Mouse (Mus musculus) induced T-regulatory cell, adult 2 months (primary cell): ENCODE measurements around the gene Tk1.
"Not testable (repeated sequence)": the region's sequence is repeated elsewhere in the genome, so short reads cannot be mapped to it uniquely, and the experiment has no call there.

Experiments used
- DNase-seq: peaks from one replicate; pipeline ENCODE4 v3.0.0-alpha.2; 2012; ENCODE audit warnings: low read depth

Gene Tk1

DNA sequence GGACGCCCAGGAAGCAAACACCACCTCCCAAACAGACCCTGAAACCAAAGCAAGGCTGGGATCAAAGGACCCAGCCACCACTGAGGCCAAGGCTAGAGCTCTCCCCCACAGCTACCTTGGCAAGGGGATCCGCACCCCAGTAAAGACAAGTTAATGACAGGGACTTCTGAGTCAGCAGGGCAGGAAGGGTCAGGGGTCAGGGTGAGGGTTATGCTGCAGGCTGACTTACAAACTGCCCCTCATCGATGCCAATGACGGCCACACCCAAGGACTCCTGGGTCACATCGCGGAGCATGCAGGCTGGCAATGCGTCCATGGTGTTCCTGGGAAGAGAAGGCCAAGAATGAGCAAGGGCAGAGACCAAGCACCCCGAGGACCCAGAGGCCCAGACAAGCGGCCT is 4.0 kb downstream of the Tk1 start:
- DNase-seq, result no peak

DNA sequence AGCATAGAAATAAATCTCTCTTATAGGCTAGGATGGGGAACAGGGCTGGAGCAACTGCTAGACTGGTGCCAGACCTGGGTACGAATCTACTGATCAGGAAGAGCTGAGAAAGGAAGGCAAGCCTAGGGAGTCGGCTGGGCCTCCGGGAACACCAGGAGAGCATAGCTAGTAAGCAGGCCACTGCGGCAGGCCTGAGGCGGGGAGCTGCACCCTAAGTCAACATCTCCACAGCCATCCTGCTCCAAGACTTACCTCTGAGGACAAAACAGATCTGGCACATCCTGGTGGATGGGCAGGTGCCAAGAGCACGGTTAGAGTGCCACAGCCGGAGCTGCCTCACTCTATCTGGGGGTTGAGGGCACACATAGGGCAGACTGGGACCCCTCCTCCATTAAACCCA is 5.7 kb downstream of the Tk1 start:
- DNase-seq, result no peak

- no peak for DNase-seq
Observed at GRCm38 (mm10) chr11:117819095-117819494, 6.8 kb downstream of the Tk1 start.

DNA sequence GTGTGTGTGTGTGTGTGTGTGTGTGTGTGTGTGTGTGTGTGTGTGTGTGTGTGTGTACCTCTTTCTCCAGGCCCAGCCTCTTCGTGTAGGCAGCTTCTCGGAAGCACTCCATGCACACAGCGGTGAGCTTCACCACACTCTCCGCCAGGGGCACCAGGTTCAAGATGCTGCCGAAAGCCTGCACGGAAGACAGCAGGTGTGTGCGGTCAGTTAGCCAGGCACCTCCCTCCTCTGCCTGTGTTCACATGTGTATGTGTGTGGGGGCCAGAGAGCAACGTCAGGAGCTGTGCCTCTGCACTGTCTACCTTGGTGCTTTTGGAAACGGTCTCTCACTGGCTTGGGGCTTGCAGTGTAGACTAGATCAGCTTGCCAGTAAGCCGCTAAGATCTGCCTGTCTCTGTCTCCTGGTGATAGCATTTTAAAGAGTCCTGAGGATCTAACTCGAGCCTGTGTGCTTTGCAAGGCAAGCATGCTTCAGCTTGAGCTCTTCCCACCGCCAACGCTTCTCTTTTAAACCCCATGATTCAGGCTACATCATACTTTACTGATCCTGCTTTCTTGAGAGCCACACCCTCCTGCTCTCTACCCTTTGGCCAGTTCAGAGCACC is 9.4 kb downstream of the Tk1 start:
- DNase-seq, result no peak

DNA sequence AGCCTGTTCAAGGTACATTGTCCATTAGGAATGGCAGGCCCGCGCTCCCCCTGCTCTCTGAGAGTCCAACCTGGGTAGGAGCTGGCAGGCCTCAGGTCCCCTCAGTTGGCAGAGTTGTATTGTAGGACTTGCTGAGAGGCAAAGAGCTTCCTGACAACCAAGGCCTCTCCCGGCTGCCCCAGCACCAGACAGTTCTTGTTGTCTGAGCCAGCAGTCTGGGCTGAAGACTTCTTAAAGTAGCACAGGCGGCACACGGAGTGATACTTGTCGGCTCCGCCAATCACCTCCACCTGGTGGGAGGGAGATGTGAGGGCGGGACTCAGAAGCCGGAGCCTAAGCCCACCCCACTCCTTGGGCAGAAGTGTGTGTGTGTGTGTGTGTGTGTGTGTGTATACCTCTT is 10.0 kb downstream of the Tk1 start:
- DNase-seq, result not testable (repeated sequence)

- no peak for DNase-seq
Observed at GRCm38 (mm10) chr11:117814704-117815366, 11.1 kb downstream of the Tk1 start.

GRCm38 (mm10) chr11:117813867-117814266 is 12.0 kb downstream of the Tk1 start:
- no peak for DNase-seq

DNA sequence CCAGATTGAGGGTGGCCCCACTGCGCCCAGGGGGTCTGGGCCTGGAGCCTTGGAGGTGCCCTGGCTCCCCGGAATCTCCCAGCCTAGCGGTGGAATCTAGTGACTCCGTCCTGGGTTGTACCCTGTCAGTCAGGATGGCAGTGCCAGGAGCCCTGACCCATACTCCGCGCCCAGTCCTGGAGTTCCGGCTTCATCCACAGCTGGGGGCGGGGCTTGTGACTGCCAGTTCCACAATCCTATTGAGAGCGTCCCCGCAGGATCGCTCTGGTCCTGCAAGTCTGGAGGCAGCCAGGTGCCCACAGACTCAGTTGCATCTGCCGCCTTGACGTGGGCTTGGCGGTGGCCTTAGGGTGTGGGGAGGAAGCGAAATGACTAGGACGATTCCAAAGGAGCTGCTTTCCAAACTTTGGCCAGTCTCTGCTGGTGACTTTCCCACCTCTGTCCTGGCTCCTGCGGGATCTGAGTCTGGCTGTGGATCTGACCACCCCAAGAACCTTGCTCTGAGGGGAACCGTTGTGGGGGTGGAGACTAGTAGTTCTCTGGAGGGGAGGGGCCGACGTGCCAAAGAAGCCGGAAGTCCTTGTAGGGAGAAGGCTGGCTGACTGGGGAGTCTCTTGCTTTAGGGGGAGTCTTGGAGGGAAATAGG is 15.4 kb downstream of the Tk1 start:
- peak; percentile 91 for DNase-seq

GRCm38 (mm10) chr11:117809407-117810311 is 16.2 kb downstream of the Tk1 start, which contains the start of the genes Gm20708 and Syngr2:
Gene Gm20708, plus strand, starts transcription at chr11:117809668.
Gene Syngr2, plus strand, starts transcription at chr11:117809668.
- DNase-seq, result peak; percentile 85

GRCm38 (mm10) chr11:117806781-117807180 is 19.1 kb downstream of the Tk1 start:
- no peak for DNase-seq

- DNase-seq, result no peak
Observed at GRCm38 (mm10) chr11:117803166-117803688, 22.7 kb downstream of the Tk1 start.

GRCm38 (mm10) chr11:117801650-117802049 is 24.2 kb downstream of the Tk1 start:
- no peak for DNase-seq

- no peak for DNase-seq
Observed at GRCm38 (mm10) chr11:117800038-117800437, 25.9 kb downstream of the Tk1 start.

- peak; percentile 53 for DNase-seq
Observed at GRCm38 (mm10) chr11:117799174-117799573, 26.7 kb downstream of the Tk1 start.

DNA sequence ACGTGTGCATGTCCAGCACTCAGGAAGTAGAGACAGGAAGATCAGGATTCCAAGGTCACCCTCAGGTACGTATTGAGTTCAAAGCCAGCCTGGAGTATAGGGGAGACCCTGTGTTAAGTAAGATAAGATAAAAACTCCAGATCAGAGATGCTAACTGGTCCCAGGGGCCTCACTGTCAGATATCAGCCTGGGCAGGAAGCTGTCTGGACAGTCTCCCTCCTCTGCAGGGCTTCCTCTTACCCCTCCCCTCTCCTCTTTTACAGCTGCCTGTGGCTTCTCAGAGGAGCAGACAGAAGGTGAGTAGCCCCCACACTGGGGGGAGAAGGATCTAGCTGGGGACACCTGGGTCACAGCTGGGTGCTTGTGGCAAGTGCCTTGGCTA is 27.7 kb downstream of the Tk1 start:
- no peak for DNase-seq

GRCm38 (mm10) chr11:117797511-117798159 is 28.3 kb downstream of the Tk1 start, which contains the start of gene 6030468B19Rik:
Gene 6030468B19Rik, plus strand, starts transcription at chr11:117797660.
- no peak for DNase-seq

DNA sequence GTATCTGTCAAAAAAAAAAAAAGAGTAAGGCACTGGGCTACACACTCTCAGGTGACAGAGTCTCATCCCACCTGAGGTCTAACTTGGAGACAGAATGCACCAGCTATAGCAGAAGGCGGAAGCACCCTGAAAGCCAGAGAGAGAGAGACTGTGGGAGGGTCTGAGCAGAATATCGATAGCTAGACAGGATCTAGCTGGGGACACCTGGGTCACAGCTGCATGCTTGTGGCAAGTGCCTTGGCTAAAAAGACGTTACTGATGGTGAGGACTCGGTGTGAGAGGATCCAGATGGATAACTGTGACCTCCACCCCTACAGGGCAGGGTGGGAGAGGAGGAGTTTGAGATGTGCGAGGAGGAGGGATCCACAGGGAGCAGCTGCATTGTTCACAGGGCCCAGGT is 28.9 kb downstream of the Tk1 start:
- DNase-seq, result no peak

DNA sequence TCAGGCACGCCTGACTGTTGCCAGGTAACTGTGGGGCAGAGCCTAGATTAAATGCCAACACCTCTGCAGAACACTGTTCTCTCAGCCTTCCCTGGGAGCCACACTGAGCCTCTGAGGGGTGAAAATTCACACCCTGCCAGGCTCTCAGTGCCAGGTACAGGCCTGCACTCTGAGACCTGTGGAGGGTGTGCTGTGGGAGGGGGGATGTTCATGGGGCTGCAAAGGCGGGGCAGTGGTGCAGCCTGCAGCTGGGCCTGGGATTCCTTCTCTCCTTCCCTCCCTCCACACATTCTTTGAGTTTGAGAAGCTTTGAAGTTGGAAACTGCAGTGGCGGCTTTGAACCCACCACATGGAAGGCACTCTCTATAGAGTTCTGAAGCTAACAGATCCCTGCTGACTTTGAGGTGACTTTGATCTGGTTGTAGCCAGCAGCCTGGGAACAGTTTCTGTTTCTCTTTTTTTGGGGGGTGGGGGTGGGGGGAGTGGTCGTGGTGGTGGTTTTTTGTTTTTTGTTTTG is 31.8 kb downstream of the Tk1 start:
- no peak for DNase-seq

GRCm38 (mm10) chr11:117792281-117792888 is 33.5 kb downstream of the Tk1 start:
- DNase-seq, result peak; percentile 72

DNA sequence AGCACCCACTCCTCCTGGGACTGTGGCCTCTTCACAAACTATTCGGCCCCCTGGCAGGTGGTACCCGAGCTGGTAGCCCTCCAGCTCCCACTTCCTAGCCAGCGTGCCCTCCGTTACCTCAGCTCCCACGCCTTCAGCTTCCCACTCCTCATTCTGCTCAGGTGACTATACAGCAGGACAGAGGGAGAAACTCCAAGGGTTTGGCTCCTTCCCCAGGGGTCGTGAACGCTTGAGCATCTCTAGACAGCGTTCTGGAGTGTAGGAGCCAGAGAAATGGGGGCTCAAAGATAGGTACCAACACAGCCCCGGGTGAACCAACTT is 34.5 kb downstream of the Tk1 start:
- DNase-seq, result no peak
